Mouse (Mus musculus) bone marrow macrophage, adult 2 months (primary cell): Measurements from ENCODE around the gene Gm20431. TPM values are rescaled to one million over a fixed set of nuclear protein-coding genes. Genes with fewer than 3 reads are reported as not detected.

Experiments used
- H3K27ac ChIP-seq: 2 replicates; pipeline ENCODE4 v1.5.1; 2012; ENCODE audit warnings: low read depth, low read length; ENCODE audit not compliant: insufficient read depth
- H3K4me1 ChIP-seq: 2 replicates; pipeline ENCODE4 v1.6.1; 2012; ENCODE audit warnings: low read length; ENCODE audit not compliant: control insufficient read depth, insufficient read depth
- H3K4me3 ChIP-seq: 2 replicates; pipeline ENCODE4 v1.5.1; 2012; ENCODE audit warnings: mild to moderate bottlenecking, low read length, moderate library complexity; ENCODE audit not compliant: insufficient read depth
- CTCF ChIP-seq: IDR thresholded peaks from 2 replicates; pipeline ENCODE4 v1.5.1; 2012; ENCODE audit warnings: low read depth, mild to moderate bottlenecking, low read length, moderate library complexity
- POLR2A ChIP-seq: IDR thresholded peaks from 2 replicates; pipeline ENCODE4 v1.6.1; 2012; ENCODE audit warnings: mild to moderate bottlenecking, low read depth, low read length, borderline replicate concordance
- polyA plus RNA-seq: library from polyadenylated mRNA; stranded (reverse); fragments of >200 nt; gene quantifications from 2 replicates; pipeline ENCODE4 v1.2.4, GENCODE M21; 2012; ENCODE audit not compliant: missing spikeins, insufficient read depth, insufficient read length

Gene Gm20431
- polyA plus RNA-seq, 1 experiment = 13.5 TPM

- TF ChIP-seq CTCF (no peak), POLR2A (no peak)
- H3K27ac ChIP-seq = no peak overlapping the region
- H3K4me3 ChIP-seq = no peak overlapping the region
- H3K4me1 ChIP-seq = no peaks in the 10 kb centered on the region
Observed at GRCm38 (mm10) chr2:167563703-167564102, 97.6 kb downstream of the Gm20431 start.

DNA sequence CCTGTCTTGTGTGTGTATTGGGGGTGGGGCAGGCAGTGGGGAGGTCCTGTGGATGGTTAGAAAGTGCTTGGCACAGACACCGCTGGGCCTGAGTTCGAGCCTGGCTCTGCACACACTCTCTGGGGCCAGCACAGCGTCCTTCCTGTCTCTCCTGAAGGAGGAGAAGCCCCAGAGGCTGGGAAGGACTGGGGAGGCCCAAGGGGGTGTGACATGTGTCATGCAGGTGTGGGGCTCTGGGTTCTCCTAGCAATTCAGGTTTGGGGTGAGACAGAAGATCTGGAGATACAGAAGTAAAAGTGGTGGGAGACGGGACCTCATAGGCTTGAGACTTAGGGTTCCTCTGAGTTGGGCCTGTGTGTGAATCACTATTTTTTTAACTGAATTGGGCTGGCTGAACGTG lies 98.3 kb downstream of the Gm20431 start:
- no peak overlapping the region for H3K27ac ChIP-seq

DNA sequence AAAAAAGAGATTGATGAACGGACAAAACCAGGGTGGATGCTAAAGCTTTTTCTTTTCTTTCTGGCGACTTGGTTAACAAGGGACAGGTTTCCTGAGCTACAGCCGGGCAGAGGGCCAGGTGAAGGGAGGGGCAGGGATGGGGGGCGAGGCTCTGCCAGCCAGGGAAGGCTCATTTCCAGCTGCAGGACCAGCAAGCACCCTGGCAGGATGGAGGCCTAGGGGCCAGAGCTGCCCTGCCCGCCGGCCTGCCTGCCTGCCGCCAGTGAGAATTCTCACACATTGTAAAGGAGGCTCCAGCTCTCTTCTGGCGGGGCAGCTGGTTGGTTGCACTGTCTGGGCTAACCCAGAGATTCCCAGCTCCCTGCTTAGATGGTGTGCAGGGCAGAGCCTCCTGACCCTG lies 99.2 kb downstream of the Gm20431 start:
- TF ChIP-seq POLR2A (no peak), CTCF (no peak)
- H3K27ac ChIP-seq = no peak overlapping the region
- no peak overlapping the region for H3K4me3 ChIP-seq
- no peaks in the 10 kb centered on the region for H3K4me1 ChIP-seq

More for the DNA sequence above, 98.3 kb downstream of the Gm20431 start:
- Histone ChIP-seq H3K4me3 (no peak overlapping the region), H3K4me1 (no peaks in the 10 kb centered on the region)
- no peak for TF ChIP-seq POLR2A
- no peak for TF ChIP-seq CTCF

DNA sequence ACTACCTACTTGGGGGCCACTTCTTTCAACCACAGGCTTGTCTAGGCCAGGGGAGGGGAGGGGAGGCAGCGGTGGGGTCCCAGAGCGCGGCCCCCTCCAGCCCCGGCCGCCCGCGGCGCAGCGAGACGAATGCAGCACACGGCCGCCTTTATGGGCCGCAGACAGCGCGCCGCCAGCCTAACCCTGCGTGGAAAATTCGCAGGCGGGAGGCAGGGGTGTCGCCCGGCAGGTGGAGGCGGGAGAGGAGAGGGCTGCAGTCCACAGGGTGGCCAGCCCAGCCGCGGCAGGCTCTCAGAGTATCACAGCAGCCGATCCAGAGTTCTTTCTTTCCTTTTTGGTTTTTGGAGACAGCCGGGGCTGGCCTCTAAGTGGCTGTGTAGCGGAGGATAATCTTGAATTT lies 101.9 kb downstream of the Gm20431 start:
- no peaks in the 10 kb centered on the region for H3K4me1 ChIP-seq
- H3K27ac ChIP-seq = no peak overlapping the region
- TF ChIP-seq POLR2A (no peak), CTCF (no peak)
- no peak overlapping the region for H3K4me3 ChIP-seq

Other genes with a start within 250 kb of the Gm20431 start
- 23.4 and 27.4 TPM in 2 replicates for gene Slc9a8, start 239.8 kb downstream of the Gm20431 start, polyA plus RNA-seq
- gene Rnf114, start 168.9 kb downstream of the Gm20431 start, polyA plus RNA-seq = 115 and 117 TPM in 2 replicates
- 11.9 and 14.2 TPM in 2 replicates for gene Spata2, start 168.6 kb downstream of the Gm20431 start, polyA plus RNA-seq
- gene Snai1, start 123.3 kb downstream of the Gm20431 start, polyA plus RNA-seq = 0.49 and 0.79 TPM in 2 replicates
- gene Ube2v1, start 29.4 kb downstream of the Gm20431 start, polyA plus RNA-seq = 132 and 166 TPM in 2 replicates
- gene Cebpb, start 27.4 kb upstream of the Gm20431 start, polyA plus RNA-seq = 109 and 122 TPM in 2 replicates
- gene Tmem189, start 28.3 kb upstream of the Gm20431 start, polyA plus RNA-seq = 129 and 138 TPM in 2 replicates